Mouse (Mus musculus): ENCODE results near the gene Nudcd2. TPM values are rescaled to one million over a fixed set of nuclear protein-coding genes. Genes with fewer than 3 reads are reported as not detected.

Nudcd2 gene
- total and polyA plus RNA-seq, 3 experiments, result 89.8 to 221 (median 119) TPM

GRCm38 (mm10) chr11:40753836-40754235 lies 20.4 kb downstream of the Nudcd2 start:
- peaks cover 23 to 44% of the 10 kb centered on the region in 2 experiments for H3K36me3 ChIP-seq (replicated peaks in 1 of 2; ENCODE audit: control insufficient read depth in 1 of 2, insufficient read depth in 1 of 2, low read length in 1 of 2)
- no peak overlapping the region for H3K27ac ChIP-seq (ENCODE audit: insufficient read depth, low read depth)
- H3K79me2 ChIP-seq (replicated peaks; ENCODE audit: control insufficient read depth, extremely low read depth, insufficient read depth, poor library complexity, severe bottlenecking), result peaks cover 31% of the 10 kb centered on the region
- no peaks in the 10 kb centered on the region for H3K9me3 ChIP-seq (replicated peaks; ENCODE audit: low read length)
- TF ChIP-seq EP300 (IDR thresholded peaks at IDR 0.05; ENCODE audit: low read length) (no peak), MEF2A (IDR thresholded peaks at IDR 0.05; ENCODE audit: borderline replicate concordance, low read depth, low read length) (0 out of 2 replicates have a peak, but pooled peaks have one; percentile 34), ZNF384 (IDR thresholded peaks at IDR 0.05; ENCODE audit: low read depth, low read length) (no peak), SIN3A (IDR thresholded peaks at IDR 0.05; ENCODE audit: low read length) (0 out of 2 replicates have a peak, but pooled peaks have one; percentile 52), NELFE (IDR thresholded peaks at IDR 0.05; ENCODE audit: low read depth, low read length) (no peak)
- in situ Hi-C loops (cut with MboI; ENCODE audit: low pct_ligation_motif_present, low pct_unique_long_range_greater_than_20kb, low sequenced_read_pairs), result loop anchor here (10.0 to 25.0 kb wide), 2 partner anchors 59 to 142 kb away; partner anchors contain the start of gene Mat2b
- peaks cover 10 to 52% of the 10 kb centered on the region in 2 experiments for H3K4me1 ChIP-seq (ENCODE audit: control insufficient read depth in 1 of 2, insufficient read depth in 2 of 2)
- no peak for DNase-seq (ENCODE audit: extremely low read depth)
- dilution Hi-C loops (cut with MboI; ENCODE audit: extremely low pct_ligation_motif_present, extremely low pct_unique_long_range_greater_than_20kb, low sequenced_read_pairs), result no loop called here
- H3K9ac ChIP-seq (ENCODE audit: insufficient read depth, low read depth), result peak overlapping the region; percentile 100
- no peaks in the 10 kb centered on the region for H3K27me3 ChIP-seq (replicated peaks)
- peak overlapping the region; percentile 87 to 97 (median 96) for H3K4me3 ChIP-seq (replicated peaks in 1 of 3; ENCODE audit: low read depth in 2 of 3, low read length in 2 of 3, poor library complexity in 1 of 3)
- H3K4me2 ChIP-seq (ENCODE audit: insufficient read depth, low read depth, poor library complexity, severe bottlenecking), result peak overlapping the region; percentile 97

GRCm38 (mm10) chr11:40754664-40755107 lies 21.2 kb downstream of the Nudcd2 start:
- TF ChIP-seq ELF1 (IDR thresholded peaks at IDR 0.05; ENCODE audit: low read depth, low read length) (no peak), MYC (IDR thresholded peaks at IDR 0.05; ENCODE audit: low read depth, low read length) (no peak), POLR2A (IDR thresholded peaks at IDR 0.05; ENCODE audit: low read depth, low read length) (no peak), MAZ (IDR thresholded peaks at IDR 0.05; ENCODE audit: low read depth, low read length) (no peak), MXI1 (IDR thresholded peaks at IDR 0.05; ENCODE audit: low read depth, low read length) (no peak), MAFK (IDR thresholded peaks at IDR 0.05; ENCODE audit: insufficient replicate concordance, low read length) (no peak)
- peak; percentile 46 for DNase-seq (ENCODE audit: extremely low read depth)
- Histone ChIP-seq H3K79me2 (replicated peaks; ENCODE audit: control insufficient read depth, extremely low read depth, insufficient read depth, poor library complexity, severe bottlenecking) (peaks cover 31% of the 10 kb centered on the region), H3K36me3 (replicated peaks in 1 of 2; ENCODE audit: control insufficient read depth in 1 of 2, insufficient read depth in 1 of 2, low read length in 1 of 2) (peaks cover 20 to 38% of the 10 kb centered on the region in 2 experiments), H3K9ac (ENCODE audit: insufficient read depth, low read depth) (peak overlapping the region; percentile 100), H3K4me1 (ENCODE audit: control insufficient read depth in 1 of 2, insufficient read depth in 2 of 2) (peaks cover 10 to 52% of the 10 kb centered on the region in 2 experiments), H3K27ac (ENCODE audit: insufficient read depth, low read depth) (peak overlapping the region; percentile 79), H3K9me3 (replicated peaks; ENCODE audit: low read length) (no peaks in the 10 kb centered on the region), H3K27me3 (replicated peaks) (no peaks in the 10 kb centered on the region), H3K4me3 (replicated peaks in 1 of 3; ENCODE audit: low read depth in 2 of 3, low read length in 2 of 3, poor library complexity in 1 of 3) (peak overlapping the region; percentile 87 to 97 (median 96)), H3K4me2 (ENCODE audit: insufficient read depth, low read depth, poor library complexity, severe bottlenecking) (peak overlapping the region; percentile 83)
- in situ Hi-C loops (cut with MboI; ENCODE audit: low pct_ligation_motif_present, low pct_unique_long_range_greater_than_20kb, low sequenced_read_pairs) (loop anchor here (10.0 to 25.0 kb wide), 2 partner anchors 60 to 142 kb away; partner anchors contain the start of gene Mat2b), dilution Hi-C loops (cut with MboI; ENCODE audit: extremely low pct_ligation_motif_present, extremely low pct_unique_long_range_greater_than_20kb, low sequenced_read_pairs) (no loop called here)

- Histone ChIP-seq H3K27ac (ENCODE audit: insufficient read depth, low read depth) (peak within 1 kb of the TSS; percentile 81), H3K4me1 (ENCODE audit: control insufficient read depth in 1 of 2, insufficient read depth in 2 of 2) (peaks cover 14 to 55% of the 10 kb centered on the region in 2 experiments), H3K36me3 (replicated peaks in 1 of 2; ENCODE audit: control insufficient read depth in 1 of 2, insufficient read depth in 1 of 2, low read length in 1 of 2) (peaks cover 17 to 33% of the 10 kb centered on the region in 2 experiments), H3K4me3 (replicated peaks in 1 of 3; ENCODE audit: low read depth in 2 of 3, low read length in 2 of 3, poor library complexity in 1 of 3) (peak within 1 kb of the TSS; percentile 87 to 97 (median 96)), H3K79me2 (replicated peaks; ENCODE audit: control insufficient read depth, extremely low read depth, insufficient read depth, poor library complexity, severe bottlenecking) (peaks cover 31% of the 10 kb centered on the region), H3K9ac (ENCODE audit: insufficient read depth, low read depth) (peak within 1 kb of the TSS; percentile 100), H3K9me3 (replicated peaks; ENCODE audit: low read length) (no peaks in the 10 kb centered on the region), H3K4me2 (ENCODE audit: insufficient read depth, low read depth, poor library complexity, severe bottlenecking) (peak within 1 kb of the TSS; percentile 96), H3K27me3 (replicated peaks) (no peaks in the 10 kb centered on the region)
- dilution Hi-C loops (cut with MboI; ENCODE audit: extremely low pct_ligation_motif_present, extremely low pct_unique_long_range_greater_than_20kb, low sequenced_read_pairs), result no loop called here
- in situ Hi-C loops (cut with MboI; ENCODE audit: low pct_ligation_motif_present, low pct_unique_long_range_greater_than_20kb, low sequenced_read_pairs), result loop anchor here (10.0 to 25.0 kb wide), 2 partner anchors 60 to 143 kb away; partner anchors contain the start of gene Mat2b
- DNase-seq (ENCODE audit: extremely low read depth), result peak; percentile 99
- peak; percentile 95 for TF ChIP-seq NELFE (IDR thresholded peaks at IDR 0.05; ENCODE audit: low read depth, low read length)
- TF ChIP-seq ETS1 (conservative IDR thresholded peaks at IDR 0.05; ENCODE audit: low read depth, low read length), result no peak
- TF ChIP-seq IRF4 (IDR thresholded peaks at IDR 0.05; ENCODE audit: low read depth, low read length), result peak; percentile 66
- TF ChIP-seq CHD1 (IDR thresholded peaks at IDR 0.05; ENCODE audit: low read depth, low read length), result peak; percentile 97
- peak; percentile 98 for TF ChIP-seq POLR2A (IDR thresholded peaks at IDR 0.05; ENCODE audit: low read depth, low read length)
- no peak for TF ChIP-seq ZNF384 (IDR thresholded peaks at IDR 0.05; ENCODE audit: low read depth, low read length)
- peak; percentile 16; the same call in 1 of the 2 replicates for TF ChIP-seq BHLHE40 (IDR thresholded peaks at IDR 0.05; ENCODE audit: low read depth, low read length)
- TF ChIP-seq JUN (IDR thresholded peaks at IDR 0.05; ENCODE audit: insufficient read depth, low read depth, low read length), result no peak
- TF ChIP-seq NRF1 (IDR thresholded peaks at IDR 0.05; ENCODE audit: low read depth, low read length), result peak; percentile 54
- peak; percentile 72 for TF ChIP-seq MAZ (IDR thresholded peaks at IDR 0.05; ENCODE audit: low read depth, low read length)
- TF ChIP-seq ZC3H11A (IDR thresholded peaks at IDR 0.05; ENCODE audit: low read depth, low read length), result no peak
- TF ChIP-seq E2F4 (IDR thresholded peaks at IDR 0.05; ENCODE audit: insufficient replicate concordance, low read depth, low read length), result no peak
- TF ChIP-seq UBTF (IDR thresholded peaks at IDR 0.05; ENCODE audit: low read depth, low read length), result no peak
- no peak for TF ChIP-seq CTCF (conservative IDR thresholded peaks at IDR 0.05 in 1 of 2, IDR thresholded peaks at IDR 0.05 in 1 of 2; ENCODE audit: low read depth in 2 of 2, low read length in 2 of 2)
- no peak; the same call in 1 of the 2 replicates for TF ChIP-seq ZKSCAN1 (IDR thresholded peaks at IDR 0.05; ENCODE audit: borderline replicate concordance, low read depth, low read length)
- no peak for TF ChIP-seq JUND (conservative IDR thresholded peaks at IDR 0.05; ENCODE audit: low read depth, low read length)
- TF ChIP-seq PAX5 (IDR thresholded peaks at IDR 0.05; ENCODE audit: low read length), result no peak
These were observed 21.7 kb downstream of the Nudcd2 start, which contains the start of gene Ccng1 for GRCm38 (mm10) chr11:40755109-40755627. Gene Ccng1 (minus strand): TSS chr11:40755311.
